Mouse (Mus musculus) cerebellum, adult 9-10 months (tissue): ENCODE measurements around the gene Hist2h3b.
"Not testable (repeated sequence)": the region's sequence is repeated elsewhere in the genome, so short reads cannot be mapped to it uniquely, and the experiment has no call there.

Experiments used
- DNase-seq: peaks from one replicate; pipeline ENCODE4 v3.0.0; 2022

Hist2h3b gene

GRCm38 (mm10) chr3:96263558-96264403, 4.7 kb upstream of the Hist2h3b start:
- peak; percentile 63 for DNase-seq

GRCm38 (mm10) chr3:96264404-96264949, 4.0 kb upstream of the Hist2h3b start:
- DNase-seq = no peak

- DNase-seq = peak; percentile 34
These were observed 2.2 kb upstream of the Hist2h3b start for GRCm38 (mm10) chr3:96266132-96266710.

GRCm38 (mm10) chr3:96267541-96267940, 913 bp upstream of the Hist2h3b start:
- DNase-seq = no peak

- DNase-seq = not testable (repeated sequence)
These were observed 423 bp downstream of the Hist2h3b start for GRCm38 (mm10) chr3:96268776-96269378.

GRCm38 (mm10) chr3:96269511-96270474, 1.3 kb downstream of the Hist2h3b start, which contains the start of gene Hist2h2bb:
Gene Hist2h2bb (plus strand): TSS chr3:96269752.
- peak; percentile 98 for DNase-seq

GRCm38 (mm10) chr3:96273591-96274465, 5.4 kb downstream of the Hist2h3b start:
- peak; percentile 48 for DNase-seq

- peak; percentile 63 for DNase-seq
These were observed 9.0 kb downstream of the Hist2h3b start for GRCm38 (mm10) chr3:96277428-96277799.

GRCm38 (mm10) chr3:96277800-96278624, 9.6 kb downstream of the Hist2h3b start:
- DNase-seq = peak; percentile 91

- DNase-seq = peak; percentile 17
These were observed 12.2 kb downstream of the Hist2h3b start for GRCm38 (mm10) chr3:96280660-96281059.

- DNase-seq = no peak
These were observed 16.0 kb downstream of the Hist2h3b start for GRCm38 (mm10) chr3:96284457-96284856.

GRCm38 (mm10) chr3:96287334-96287733, 18.9 kb downstream of the Hist2h3b start:
- not testable (repeated sequence) for DNase-seq

GRCm38 (mm10) chr3:96289201-96289600, 20.7 kb downstream of the Hist2h3b start:
- no peak for DNase-seq

- DNase-seq = not testable (repeated sequence)
These were observed 22.3 kb downstream of the Hist2h3b start for GRCm38 (mm10) chr3:96290727-96291126.

- DNase-seq = no peak
These were observed 24.2 kb downstream of the Hist2h3b start for GRCm38 (mm10) chr3:96292641-96293040.

GRCm38 (mm10) chr3:96293368-96293767, 24.9 kb downstream of the Hist2h3b start:
- no peak for DNase-seq

- DNase-seq = no peak
These were observed 25.3 kb downstream of the Hist2h3b start, which contains the start of gene Fcgr1 for GRCm38 (mm10) chr3:96293787-96294186. Gene Fcgr1 (minus strand): TSS chr3:96293969.

- DNase-seq = no peak
These were observed 29.9 kb downstream of the Hist2h3b start for GRCm38 (mm10) chr3:96298360-96298759.

GRCm38 (mm10) chr3:96299562-96299961, 31.1 kb downstream of the Hist2h3b start:
- no peak for DNase-seq
